Mouse (Mus musculus) retina, adult 2 months (tissue): Measurements from ENCODE around the gene Mtx1.
"Not testable (repeated sequence)": the region's sequence is repeated elsewhere in the genome, so short reads cannot be mapped to it uniquely, and the experiment has no call there.

Experiments used
- DNase-seq: peaks from one replicate; pipeline ENCODE4 v3.0.0-alpha.2; 2012; ENCODE audit warnings: low read depth, low spot score

Mtx1 gene

DNA sequence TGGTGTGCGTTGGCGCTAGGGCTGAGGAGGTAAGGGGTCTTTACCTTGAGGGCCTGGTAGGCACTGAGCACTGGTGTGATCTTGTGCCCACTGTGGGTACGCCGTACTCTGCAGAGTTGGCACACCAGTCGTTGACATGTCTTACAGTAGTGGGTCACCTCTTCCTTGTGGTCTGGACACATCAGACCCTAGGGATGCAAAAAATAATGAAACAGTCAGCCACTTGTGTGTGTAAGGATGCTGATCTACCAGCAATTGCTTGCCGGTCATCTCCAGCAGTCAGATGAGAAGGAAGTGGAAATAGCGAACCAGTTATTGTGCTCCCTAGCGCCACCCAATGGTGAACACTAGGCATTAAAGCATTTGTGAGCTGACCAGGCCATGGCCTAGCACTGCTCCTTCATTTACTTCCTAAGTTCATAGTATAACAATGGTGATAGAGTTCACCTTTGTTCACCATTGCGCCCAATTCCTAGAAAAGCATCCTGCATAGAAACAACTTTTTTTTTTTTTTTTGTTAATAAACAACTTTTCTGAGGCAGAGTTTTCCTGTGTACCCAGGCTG is 15.5 kb upstream of the Mtx1 start:
- DNase-seq: no peak

DNA sequence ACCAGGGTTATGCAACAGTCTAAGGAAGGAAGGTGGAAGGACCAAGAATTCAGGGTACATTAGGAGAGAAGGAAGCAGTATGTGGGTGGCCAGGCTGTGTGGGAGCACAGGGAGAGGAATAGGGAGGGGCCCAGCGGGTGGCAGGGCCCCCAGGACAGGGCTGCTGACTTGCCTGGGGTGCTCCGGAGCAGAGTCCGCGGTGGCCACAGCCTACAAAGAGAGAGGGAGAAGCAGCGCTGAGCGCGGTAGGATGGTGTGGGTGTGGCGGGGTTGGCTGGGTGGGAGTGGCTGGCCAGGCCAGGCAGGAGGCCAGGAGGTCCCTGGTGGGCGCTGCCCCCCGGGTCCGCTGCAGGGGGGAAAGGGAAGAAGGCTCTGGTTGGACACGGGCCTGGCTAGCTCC is 11.6 kb upstream of the Mtx1 start:
- DNase-seq: no peak

DNA sequence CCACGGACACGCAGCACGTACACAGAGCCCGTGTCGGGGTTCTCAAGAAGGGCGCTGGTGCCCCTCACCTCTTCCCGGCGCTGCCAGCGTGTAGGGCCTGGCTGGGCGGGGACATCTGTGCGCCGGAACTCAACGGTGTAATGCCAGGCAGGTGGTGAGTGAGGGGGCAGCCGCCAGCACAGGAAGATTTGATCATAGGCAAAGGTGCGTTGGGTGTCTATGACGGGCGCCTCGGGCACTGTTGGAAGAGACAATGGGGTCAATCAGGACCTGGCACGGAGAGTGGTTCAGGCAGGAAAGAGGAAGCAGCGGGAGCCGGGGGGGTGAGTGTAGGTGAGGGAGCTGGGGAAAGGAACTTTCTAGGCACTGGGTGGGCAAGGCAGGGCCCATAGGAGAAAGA is 10.8 kb upstream of the Mtx1 start:
- DNase-seq: no peak

DNA sequence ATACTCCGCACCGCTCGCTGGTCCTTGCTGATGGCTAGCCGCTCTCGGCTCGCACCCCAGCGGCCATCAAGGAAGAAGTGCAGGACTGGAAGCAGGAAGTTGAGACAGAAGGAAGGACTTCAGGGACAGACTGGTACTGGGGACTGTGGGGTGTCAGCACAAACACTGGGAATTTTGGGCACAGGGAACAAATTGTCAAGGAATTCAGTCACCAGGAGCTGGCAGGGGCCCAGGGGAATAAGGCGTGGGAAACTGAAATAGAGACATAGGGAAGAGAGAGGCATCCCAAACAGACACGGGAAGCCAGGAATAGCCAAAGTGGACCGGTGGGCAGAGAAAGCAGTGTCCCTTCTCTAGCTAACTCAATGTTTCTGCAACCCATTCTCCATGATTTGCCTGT is 9.6 kb upstream of the Mtx1 start:
- DNase-seq: no peak

DNA sequence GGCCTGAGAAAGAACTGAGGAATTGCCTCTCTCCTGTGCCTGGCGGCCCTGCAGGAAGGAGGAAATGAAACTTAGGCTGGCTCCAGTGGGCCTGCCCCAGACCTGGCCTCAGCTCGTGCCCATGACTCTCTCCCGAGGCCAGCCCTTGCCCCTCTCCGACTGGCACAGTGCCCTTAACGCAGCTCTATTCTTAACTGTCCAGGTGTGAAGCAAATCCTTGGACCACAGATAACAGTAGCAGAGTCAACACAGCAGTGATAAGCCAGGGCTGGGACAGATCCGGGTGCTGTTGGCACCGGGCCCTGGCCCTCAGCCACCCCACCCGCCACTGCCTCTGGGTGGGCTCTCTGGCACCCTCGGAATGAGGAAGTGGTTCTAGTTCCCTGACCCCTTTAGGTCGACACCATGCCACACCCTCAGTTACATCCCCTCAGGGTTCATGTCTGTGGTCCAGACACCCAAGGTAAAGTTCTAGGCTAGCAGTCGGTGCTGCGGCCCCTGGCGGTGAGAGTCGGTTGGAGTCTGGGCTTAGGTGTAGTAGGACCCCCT is 6.7 kb upstream of the Mtx1 start:
- DNase-seq: no peak

DNA sequence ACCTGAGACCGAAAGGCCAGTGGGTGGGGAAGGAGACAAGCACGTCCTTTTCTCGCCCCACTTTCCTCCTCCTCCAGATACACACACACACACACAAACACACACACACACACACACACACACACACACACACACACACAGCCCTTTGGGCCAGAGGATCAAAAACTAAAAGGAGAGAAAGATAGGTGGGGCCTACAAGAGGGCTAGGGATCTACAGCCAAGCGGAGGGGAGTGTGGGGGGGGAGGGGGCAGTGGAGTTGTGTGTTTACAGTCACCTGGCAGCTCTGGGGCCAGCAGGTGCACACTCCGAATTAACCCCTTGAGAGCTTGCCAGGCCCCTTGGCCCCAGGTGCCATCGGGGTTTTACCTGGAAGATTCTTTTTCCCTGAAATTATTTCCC is 5.7 kb upstream of the Mtx1 start:
- DNase-seq: no peak

DNA sequence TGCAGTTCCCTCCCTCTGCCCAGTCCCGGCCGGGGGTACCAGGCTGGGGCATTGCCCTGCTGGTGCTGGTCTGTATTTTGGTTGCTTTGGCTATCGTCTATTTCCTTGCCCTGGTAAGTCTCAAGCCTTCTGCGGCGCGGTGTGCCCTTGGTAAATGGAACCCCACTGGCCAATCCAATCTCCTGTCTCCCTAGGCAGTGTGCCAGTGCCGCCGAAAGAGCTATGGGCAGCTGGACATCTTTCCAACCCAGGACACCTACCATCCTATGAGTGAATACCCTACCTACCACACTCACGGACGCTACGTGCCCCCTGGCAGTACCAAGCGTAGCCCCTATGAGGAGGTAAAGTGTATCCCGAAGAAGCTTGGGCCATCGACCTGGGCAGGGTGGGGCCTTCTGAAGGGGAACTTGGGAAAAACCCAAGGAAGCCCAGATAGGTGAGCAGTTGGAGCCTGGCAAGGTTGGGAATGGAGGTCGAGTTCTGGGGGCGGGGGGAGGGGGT is 4.9 kb upstream of the Mtx1 start:
- DNase-seq: no peak

DNA sequence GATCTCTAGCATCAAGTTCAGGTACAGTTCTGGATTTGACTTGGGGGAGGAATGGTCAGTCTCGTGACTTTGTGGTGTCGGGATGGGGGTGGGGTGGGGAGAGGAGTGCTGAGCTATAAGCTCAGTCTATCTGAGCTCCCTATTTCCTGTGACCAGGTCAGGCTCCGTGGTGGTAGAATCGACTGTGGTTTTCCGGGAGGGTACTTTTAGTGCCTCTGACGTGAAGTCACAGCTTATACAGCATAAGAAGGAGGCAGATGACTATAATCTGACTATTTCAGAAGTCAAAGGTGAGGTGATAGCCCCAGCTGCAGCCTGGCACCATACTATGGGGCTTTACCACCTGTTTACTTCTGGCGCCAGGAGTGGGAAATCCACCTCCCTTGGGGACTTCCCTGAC is 4.5 kb upstream of the Mtx1 start:
- DNase-seq: no peak

DNA sequence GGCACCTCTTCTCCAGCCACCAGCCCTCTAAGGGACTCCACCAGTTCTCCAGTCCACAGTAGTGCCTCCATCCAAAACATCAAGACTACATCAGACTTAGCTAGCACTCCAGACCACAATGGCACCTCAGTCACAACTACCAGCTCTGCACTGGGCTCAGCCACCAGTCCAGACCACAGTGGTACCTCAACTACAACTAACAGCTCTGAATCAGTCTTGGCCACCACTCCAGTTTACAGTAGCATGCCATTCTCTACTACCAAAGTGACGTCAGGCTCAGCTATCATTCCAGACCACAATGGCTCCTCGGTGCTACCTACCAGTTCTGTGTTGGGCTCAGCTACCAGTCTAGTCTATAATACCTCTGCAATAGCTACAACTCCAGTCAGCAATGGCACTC is 3.7 kb upstream of the Mtx1 start:
- no peak for DNase-seq

DNA sequence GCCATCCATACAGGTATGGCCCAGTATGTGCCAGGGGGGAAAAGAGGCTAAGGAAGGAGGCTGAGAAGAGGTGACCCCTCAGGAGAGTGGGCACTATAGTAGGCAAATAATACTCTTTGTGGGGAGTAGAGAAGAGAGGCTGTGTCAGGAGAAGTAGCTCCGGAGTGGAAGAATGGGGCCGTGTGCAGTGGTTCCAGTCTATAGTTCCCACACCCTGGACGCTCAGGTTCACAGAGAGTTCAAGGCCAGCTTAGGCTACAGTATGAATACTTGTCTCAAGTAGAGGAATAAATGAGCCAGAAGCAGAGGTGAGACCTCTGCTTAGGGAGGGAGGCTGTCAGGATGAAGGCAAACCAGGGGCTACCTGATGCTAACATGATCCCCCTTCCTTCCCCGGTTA is 2.4 kb upstream of the Mtx1 start:
- DNase-seq: no peak

DNA sequence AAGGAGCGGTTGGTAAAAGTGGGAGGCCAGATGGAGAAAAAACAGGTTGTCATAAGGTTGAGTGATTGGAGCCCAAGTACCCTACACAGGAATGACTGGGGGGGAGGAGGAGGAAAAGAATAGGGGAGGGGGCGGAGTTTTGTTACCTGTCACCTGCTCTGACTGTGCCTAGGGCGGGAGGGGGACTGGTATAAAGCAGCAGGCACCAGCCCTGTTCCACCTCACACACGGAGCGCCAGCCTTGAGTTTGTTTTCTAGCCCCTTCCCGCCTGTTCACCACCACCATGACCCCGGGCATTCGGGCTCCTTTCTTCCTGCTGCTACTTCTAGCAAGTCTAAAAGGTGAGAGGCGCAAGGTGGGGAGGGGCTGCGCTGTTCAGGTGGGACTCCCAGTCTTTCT is 1.9 kb upstream of the Mtx1 start, which contains the start of gene Muc1:
Gene Muc1, plus strand, starts transcription at position 222 of the 400 bp plus-strand sequence.
- no peak for DNase-seq

DNA sequence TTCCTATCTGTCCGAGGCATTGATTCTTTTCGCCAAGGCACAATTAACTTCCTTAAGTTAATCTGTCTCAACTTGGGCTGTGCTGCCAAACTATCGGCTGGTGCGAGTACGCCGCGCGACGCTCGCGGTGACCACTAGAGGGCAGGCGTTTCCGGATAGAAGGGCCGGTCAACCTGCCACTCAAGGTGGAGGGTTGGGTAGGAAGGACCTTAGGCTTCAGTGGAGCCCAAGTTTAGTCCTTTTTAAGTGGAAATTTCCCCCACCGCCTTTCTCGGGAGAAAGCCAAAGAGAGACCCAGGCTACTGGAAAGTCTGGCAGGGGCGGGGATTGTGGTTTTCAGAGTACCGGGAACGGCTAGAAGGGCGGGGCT is 1.3 kb upstream of the Mtx1 start:
- DNase-seq: peak; percentile 56

DNA sequence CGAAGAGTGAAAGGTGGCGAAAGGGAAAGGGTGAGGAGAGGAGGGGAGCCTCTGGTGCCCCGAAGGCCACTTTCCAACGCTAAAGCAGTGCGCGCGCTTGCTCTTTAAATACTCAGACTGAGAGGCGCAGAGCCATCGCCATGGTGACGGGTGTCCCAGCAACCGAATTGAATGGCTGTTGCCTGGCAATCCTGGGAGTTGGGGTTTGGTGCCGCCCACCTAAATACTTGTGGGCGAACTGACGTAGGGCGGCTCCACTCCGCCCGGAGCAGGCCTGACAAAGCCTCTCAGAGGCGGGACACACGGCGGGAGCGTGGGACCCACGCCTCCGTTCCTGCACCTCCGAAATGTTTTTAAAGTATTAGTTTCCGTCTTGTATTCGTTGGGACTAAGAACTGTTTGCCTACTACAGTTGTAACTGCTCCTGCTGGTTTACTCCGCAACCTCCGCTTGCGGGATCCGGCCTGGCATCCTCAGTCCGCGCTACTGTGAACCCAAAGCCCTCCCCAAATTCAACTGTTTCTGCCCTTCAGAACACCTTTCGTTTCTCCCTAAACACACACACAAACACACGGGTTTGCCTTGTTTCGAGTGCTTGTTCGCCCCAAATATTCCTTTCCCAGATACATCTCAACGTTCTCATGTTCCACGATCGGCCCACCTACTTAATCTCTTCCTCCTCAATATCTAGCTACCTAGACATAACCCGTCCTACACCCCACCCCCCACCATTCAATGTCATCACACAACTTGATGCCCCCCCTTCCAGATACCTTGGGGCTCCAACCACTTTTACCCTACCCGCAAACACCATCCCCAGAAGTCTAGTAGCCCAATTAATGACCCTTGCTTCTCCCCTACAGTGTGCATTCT is 655 bp upstream of the Mtx1 start:
- no peak for DNase-seq

DNA sequence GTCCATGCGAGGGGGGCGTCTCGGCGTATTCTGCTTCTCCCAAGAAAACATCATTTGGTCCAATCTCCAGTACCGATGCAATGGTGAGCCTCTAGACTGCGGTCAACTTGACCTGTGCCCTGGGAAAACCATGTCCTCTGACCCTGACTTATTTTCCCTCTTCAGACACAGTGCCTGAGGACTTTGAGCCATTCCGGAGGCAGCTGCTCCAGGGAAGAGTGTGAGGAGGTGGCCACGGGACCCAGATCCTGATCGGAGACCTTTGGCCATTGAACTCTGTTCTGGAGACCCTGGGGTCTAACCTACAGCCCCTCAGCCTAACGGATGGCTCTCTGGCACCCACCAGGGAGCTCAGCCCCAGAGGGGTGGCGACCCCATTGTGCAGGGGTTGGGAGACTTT is 527 bp downstream of the Mtx1 start:
- DNase-seq: no peak

DNA sequence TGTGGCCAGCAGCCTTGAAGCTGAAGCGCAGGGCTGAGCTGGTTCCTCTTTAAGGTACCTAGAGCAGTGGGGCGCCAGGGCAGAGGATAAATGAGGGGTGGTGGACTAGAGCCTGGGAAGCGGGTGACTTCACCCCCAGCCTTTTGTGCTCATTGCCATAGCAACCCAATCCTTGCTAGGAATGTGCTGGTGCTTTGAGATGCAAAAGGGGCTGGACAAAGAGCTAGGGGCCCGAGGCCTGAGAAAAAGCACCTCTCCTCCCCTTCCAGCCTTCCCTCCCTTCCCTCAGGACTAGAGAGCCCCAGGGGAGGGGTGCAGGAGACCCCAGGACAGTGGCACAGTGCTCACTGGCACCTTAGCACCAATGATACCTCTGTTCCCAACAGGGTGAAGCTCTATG is 970 bp downstream of the Mtx1 start:
- no peak for DNase-seq

DNA sequence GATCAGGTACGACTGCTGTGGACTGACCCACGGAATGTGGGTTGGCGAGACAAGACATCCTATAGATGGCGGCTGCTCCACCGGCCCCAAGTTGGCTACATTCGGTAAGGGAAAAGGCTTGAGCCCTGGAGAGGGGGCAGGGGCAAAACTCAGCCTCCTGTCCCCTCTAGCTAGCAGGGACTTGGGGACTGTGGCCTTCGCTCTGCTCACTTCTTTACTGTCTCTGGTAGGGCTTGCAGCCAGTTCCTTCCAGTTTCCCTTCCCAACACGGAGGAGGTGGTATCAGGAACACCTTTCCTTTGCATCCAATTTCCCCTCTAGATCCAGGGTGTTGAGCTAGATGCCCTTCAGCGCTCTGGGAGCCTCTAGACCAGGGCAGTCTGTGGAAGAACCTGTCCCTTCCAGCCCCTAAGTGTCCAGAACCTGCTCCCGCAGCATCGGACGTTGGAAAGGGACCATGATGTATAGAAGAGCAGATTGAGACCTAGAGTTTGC is 1.5 kb downstream of the Mtx1 start:
- DNase-seq: no peak

DNA sequence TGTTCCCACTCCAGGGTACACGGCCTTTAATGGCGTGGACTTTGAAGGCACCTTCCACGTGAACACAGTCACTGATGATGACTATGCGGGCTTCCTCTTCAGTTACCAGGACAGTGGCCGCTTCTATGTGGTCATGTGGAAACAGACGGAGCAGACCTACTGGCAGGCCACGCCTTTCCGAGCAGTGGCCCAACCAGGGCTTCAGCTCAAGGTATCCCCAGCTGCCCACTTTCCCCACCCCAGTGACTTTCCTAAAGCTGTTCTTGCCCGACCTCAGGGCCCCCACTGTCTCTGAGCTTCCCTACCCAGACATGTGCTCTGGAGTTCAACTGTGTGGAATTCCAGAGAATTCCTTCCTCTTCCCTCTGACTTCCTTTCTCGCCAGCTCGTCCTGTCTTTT is 2.1 kb downstream of the Mtx1 start:
- DNase-seq: no peak

DNA sequence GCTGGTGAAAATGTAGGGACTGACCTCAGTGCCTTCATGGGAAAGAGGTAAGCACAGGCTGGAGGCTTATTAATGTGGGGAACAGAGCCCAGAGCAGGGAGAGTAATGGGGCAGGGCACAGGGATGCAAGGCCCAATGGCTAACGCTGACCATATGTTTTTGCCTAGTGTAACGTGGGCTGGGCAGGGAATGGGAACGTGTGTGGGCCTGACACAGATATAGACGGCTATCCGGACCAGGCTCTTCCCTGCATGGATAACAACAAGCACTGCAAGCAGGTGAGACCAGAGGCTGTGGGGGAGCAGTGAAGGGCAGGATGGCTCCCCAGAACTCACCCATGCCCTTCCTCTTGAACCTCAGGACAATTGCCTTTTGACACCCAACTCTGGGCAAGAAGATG is 5.7 kb downstream of the Mtx1 start:
- DNase-seq: no peak

DNA sequence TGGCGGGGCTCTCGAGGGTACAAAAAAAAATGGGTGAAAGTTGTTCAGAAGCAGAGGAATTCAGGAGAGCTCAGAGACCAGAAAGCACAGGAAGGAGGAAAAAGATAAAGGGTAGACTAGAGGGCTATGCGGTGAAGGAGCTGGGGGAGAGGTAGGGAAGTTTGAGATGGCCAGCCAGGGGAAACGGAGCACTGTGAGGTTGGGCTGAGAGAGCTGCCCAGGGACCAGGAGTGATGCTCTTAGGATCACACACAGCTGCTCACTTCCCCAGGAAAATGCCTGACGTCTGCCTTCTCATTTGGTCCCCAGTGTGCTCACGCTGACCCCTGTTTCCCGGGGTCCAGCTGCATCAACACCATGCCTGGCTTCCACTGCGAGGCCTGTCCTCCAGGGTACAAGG is 7.3 kb downstream of the Mtx1 start:
- DNase-seq: no peak

DNA sequence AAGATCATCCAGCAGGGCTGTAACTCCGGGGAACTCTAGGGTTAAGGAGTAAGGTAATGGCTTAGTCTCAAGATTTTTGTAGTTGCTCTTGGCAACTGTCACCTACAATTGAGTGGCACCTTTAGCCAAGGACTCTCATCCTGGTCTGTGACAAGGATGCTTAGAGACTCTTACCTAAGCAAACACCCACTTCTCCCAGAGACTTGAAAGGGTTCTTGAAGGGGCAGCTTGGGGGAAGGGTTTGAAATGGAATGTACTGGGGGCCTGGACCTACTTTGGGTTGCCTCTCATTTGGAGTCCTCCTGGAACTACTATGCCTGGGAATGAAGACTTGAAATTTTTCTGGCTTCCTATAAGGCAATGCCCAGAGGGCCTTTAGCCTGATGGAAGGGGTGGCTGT is 8.6 kb downstream of the Mtx1 start:
- no peak for DNase-seq

DNA sequence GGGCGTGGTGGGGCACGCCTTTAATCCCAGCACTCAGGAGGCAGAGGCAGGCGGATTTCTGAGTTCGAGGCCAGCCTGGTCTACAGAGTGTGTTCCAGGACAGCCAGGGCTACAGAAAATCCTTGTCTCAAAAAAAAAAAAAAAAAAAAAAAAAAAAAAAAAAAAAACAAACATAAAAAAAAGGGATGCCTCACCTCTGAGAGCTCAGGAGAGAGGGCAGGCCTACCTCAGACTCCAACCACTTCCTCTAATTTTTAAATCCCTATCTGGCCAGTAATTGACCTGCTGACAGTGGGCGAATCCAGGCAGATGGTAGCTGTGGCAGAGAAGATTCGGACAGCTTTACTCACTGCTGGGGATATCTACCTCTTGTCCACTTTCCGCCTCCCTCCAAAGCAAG is 10.5 kb downstream of the Mtx1 start:
- DNase-seq: not testable (repeated sequence)

DNA sequence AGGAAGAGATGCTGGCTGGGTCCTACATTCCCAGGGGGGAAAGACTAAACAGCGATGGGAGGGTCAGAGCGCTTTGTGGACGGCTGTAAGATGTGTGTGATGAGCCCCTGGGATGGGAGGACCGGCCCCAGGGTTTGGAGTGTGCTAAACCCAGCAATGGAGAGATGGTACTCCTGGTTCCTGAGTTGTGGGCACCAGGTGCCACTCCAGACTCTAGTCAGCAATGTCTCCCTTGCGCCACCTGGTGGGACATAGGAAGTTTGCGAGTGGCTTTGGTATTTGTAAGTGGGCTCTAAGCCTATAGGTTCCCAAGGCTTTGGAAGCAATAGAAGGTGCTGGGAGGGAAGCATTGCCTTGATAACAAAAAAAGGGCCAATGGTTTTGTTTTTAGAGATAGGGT is 11.0 kb downstream of the Mtx1 start:
- DNase-seq: peak; percentile 70
